Comparison of ENCODE assay signal across 16 mouse cellular contexts in the genomic region with DNA sequence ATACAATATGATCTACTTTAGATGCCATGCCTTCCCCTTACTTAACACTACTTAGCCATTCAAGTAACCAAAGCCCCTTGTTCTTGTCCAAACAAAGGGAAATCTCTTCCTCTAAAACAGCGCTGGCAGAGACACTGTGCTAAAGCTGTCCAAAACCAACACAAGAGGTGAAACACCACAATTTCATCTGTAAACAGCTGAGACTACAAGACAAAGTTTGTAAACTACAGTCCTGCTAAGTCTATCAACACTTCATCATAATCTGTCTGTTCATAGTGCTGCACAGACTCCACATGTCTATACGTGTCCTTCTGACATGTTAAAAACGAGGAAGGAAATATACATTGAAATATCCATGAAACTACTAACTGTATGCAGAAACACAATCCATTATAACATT.
"Had no signal": no experiment of that assay in that cellular context is flagged by ENCODE, and none has a peak within 500 bp of the region (broad histone marks: within the 10 kb centered on the region; RNA-seq: fewer than 3 reads in every experiment).

No protein-coding gene starts in this region.

- H3K36me3 ChIP-seq: neural tube, embryonic 15.5 days; stomach, embryonic 15.5 days had no signal

- H3K27ac ChIP-seq: neural tube, embryonic 13.5 days; neural tube, embryonic 15.5 days; stomach, embryonic 15.5 days; stomach, postnatal 0 days had no signal

- DNase-seq: retina, postnatal 1 day; right cerebral cortex, adult 18-20 months; right cerebral cortex, postnatal 14 days; right cerebral cortex, postnatal 25 days; right cerebral cortex, postnatal 4 days; spleen, adult 18-20 months; thymus, adult 18-20 months; thymus, adult 2 months; thymus, postnatal 14 days; thymus, postnatal 25 days; thymus, postnatal 36 days; thymus, postnatal 4 days had no signal

- H3K4me1 ChIP-seq: stomach, embryonic 15.5 days had no signal

- H3K9me3 ChIP-seq: neural tube, embryonic 13.5 days; neural tube, embryonic 15.5 days; stomach, embryonic 15.5 days had no signal

- H3K4me2 ChIP-seq: neural tube, embryonic 13.5 days; neural tube, embryonic 15.5 days; stomach, embryonic 15.5 days had no signal

- H3K9ac ChIP-seq: neural tube, embryonic 13.5 days; neural tube, embryonic 15.5 days; stomach, embryonic 15.5 days had no signal

- H3K27me3 ChIP-seq: neural tube, embryonic 13.5 days; neural tube, embryonic 15.5 days; stomach, embryonic 15.5 days had no signal

- H3K4me3 ChIP-seq: neural tube, embryonic 13.5 days; neural tube, embryonic 15.5 days; stomach, embryonic 15.5 days had no signal
